Mouse (Mus musculus) myocyte (in vitro differentiated cells): ENCODE results near the gene Spaca5.

Experiments
- CEBPB ChIP-seq: IDR thresholded peaks from 2 replicates; pipeline ENCODE4 v1.6.1; 2011; ENCODE audit warnings: mild to moderate bottlenecking, moderate library complexity; ENCODE audit not compliant: poor library complexity, insufficient read depth, severe bottlenecking
- E2F4 ChIP-seq: IDR thresholded peaks from one replicate; pipeline ENCODE4 v1.6.1; 2011; ENCODE audit warnings: mild to moderate bottlenecking, control low read depth, moderate library complexity; ENCODE audit not compliant: insufficient read depth
- MAX ChIP-seq: IDR thresholded peaks from one replicate; pipeline ENCODE4 v1.6.1; 2011; ENCODE audit warnings: low read depth, mild to moderate bottlenecking, control low read depth
- MYOD1 ChIP-seq, 3 experiments: IDR thresholded peaks; one replicate each; pipeline ENCODE4 v1.6.1; 2011; ENCODE audit warnings: control low read depth in 2 of 3, low read depth in 2 of 3, mild to moderate bottlenecking in 2 of 3, moderate library complexity in 1 of 3; ENCODE audit not compliant: insufficient read length in 2 of 3, control insufficient read depth in 1 of 3
- POLR2A ChIP-seq: IDR thresholded peaks from one replicate; pipeline ENCODE4 v1.6.1; 2011; ENCODE audit warnings: low read depth, mild to moderate bottlenecking, control low read depth, moderate library complexity; ENCODE audit not compliant: insufficient read length
- SRF ChIP-seq: IDR thresholded peaks from one replicate; pipeline ENCODE4 v1.6.1; 2011; ENCODE audit warnings: low read depth; ENCODE audit not compliant: control insufficient read depth, insufficient read length
- TCF12 ChIP-seq: IDR thresholded peaks from one replicate; pipeline ENCODE4 v1.6.1; 2011; ENCODE audit warnings: mild to moderate bottlenecking, control low read depth; ENCODE audit not compliant: poor library complexity, insufficient read depth, severe bottlenecking
- TCF3 ChIP-seq: IDR thresholded peaks from one replicate; pipeline ENCODE4 v1.6.1; 2011; ENCODE audit warnings: low read depth, control low read depth; ENCODE audit not compliant: insufficient read length
- USF1 ChIP-seq: IDR thresholded peaks from one replicate; pipeline ENCODE4 v1.6.1; 2011; ENCODE audit warnings: low read depth, mild to moderate bottlenecking, control low read depth, moderate library complexity

GRCm38 (mm10) chrX:21061866-21062543 is 6.2 kb upstream of the Spaca5 start, which contains the start of gene Zfp182:
- TF ChIP-seq POLR2A (peak; percentile 58), MAX (no peak), SRF (no peak), CEBPB (no peak), USF1 (no peak), MYOD1 (IDR thresholded peaks at IDR 0.05; ENCODE audit: control insufficient read depth in 1 of 3, insufficient read length in 2 of 3, low read depth in 2 of 3) (no peak), TCF3 (no peak), E2F4 (no peak), TCF12 (no peak)
